Mouse (Mus musculus): ENCODE measurements around the gene Rgsl1.

Rgsl1 gene

DNA sequence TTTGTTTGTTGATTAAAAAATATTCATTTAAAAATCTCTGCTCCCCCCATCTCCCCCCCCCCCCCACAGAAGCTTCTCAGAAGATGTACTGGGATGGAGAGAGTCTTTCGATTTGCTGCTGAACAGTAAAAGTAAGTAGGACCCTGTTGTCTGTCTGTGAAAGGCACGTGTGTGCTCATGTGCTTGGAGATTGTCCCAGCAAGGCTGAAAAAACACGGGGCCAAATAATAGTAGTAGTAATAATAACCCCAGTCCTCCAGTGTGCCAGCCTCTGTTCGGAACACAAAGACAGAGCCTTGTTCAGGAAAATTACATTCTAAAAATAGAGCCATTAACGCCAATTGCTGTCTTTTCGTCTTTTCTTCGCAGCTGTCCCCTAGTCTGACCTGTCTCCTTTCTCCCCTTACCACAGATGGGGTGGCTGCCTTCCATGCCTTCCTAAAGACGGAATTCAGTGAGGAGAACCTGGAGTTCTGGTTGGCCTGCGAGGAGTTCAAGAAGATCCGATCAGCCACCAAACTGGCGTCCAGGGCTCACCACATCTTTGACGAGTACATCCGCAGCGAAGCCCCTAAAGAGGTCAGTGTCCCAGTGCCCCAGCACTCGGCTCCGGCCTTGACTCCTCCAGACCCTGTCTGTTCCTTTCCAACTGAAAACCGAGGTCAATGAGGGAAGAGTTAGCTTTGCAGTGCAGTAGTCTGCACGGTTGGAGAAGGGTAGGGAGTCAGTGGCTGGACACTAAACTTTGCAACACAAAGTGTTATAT is 102.2 kb downstream of the Rgsl1 start:
- in situ Hi-C loops (cut with MboI, MseI), result loop anchor here (5.0 kb wide), 1 partner anchor 64 kb away; no protein-coding TSS in a partner anchor

DNA sequence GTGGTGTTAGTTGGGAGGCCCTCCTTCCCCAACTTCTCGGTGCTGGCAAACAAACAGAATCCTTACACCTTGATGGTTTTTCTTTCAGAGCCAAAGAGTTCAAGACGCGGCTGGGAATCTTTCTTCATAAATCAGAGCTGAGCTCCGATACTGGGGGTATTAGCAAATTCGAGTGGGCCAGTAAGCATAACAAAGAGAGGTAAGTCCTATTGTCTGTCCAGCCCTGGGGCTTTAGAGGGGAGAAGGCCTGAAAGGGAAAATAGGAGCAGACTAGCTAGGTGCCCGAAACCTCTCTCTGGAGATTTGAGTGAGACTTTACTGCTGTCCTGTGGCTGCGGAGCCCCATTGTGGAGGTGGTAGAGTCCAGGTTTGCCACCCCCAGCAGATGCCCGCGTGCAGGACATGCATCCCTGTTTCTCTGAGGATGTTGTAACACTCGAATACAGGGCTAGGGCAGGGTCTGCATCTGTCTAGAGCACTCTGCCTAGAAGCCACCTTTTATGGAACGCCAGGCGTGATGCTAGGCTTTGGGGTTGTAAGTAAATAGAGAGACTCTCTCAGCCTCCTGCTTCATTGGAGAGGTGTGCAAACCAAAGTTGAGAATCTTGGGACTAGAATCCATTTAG is 103.1 kb downstream of the Rgsl1 start:
- in situ Hi-C loops (cut with MboI, MseI), result loop anchor here (5.0 kb wide), 1 partner anchor 64 kb away; no protein-coding TSS in a partner anchor

GRCm38 (mm10) chr1:153740145-153740544 is 103.8 kb downstream of the Rgsl1 start, which contains the start of gene Rgs16:
Gene Rgs16, plus strand, starts transcription at chr1:153740349.
- in situ Hi-C loops (cut with MboI, MseI), result loop anchor here (5.0 kb wide), 1 partner anchor 63 kb away; no protein-coding TSS in a partner anchor

DNA sequence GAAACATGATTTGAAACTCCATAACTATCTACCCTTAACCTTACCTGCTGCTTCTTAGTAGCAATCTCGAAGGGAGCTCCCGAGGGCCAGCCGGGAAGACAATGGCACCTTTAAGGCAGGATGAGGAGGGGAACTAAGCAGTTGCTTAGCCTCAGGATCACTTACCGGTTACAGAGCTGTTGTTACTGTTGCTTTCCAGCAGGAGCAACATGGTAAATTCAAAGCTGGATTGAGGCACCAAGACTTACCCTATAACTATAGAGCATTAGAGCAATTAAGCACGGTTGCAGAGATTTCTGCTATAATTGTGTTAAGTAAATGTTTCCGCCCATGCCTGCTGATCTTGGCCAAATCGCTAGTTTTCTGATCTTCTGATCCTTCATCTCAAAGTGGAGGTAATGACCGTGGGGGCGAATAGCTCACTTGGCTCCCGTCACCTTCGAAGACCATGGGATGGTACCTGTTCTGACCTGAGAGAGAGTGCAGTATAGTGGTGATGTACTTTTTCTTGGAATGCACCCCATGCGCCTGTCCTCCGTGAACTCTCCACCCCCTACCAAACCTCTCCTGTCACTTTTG is 104.4 kb downstream of the Rgsl1 start:
- in situ Hi-C loops (cut with MboI, MseI), result loop anchor here (5.0 kb wide), 1 partner anchor 62 kb away; no protein-coding TSS in a partner anchor

- in situ Hi-C loops (cut with MboI, MseI), result no loop called here
These were observed 106.5 kb downstream of the Rgsl1 start for GRCm38 (mm10) chr1:153737101-153738085.

DNA sequence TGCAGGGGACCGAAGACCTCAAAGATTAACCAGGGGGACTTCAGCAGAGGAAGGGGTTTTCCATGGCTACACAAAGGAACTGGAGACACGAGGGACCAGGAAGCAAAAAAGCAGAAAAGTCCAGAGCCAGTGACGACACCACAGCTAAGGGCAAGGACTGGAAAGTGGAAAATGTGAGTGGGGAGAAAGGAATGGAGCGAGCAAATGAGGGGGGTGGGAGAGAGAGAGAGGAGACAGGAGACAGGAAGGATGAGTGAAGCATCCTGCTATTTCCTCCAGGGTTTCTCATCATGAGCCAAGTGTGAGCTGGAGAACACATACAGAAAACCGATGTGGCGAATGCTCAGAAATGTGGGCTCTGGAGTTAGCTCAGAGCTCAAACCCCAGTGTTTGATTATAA is 107.8 kb downstream of the Rgsl1 start:
- in situ Hi-C loops (cut with MboI, MseI), result no loop called here

- in situ Hi-C loops (cut with MboI, MseI), result no loop called here
These were observed 109.1 kb downstream of the Rgsl1 start for GRCm38 (mm10) chr1:153734866-153735265.

DNA sequence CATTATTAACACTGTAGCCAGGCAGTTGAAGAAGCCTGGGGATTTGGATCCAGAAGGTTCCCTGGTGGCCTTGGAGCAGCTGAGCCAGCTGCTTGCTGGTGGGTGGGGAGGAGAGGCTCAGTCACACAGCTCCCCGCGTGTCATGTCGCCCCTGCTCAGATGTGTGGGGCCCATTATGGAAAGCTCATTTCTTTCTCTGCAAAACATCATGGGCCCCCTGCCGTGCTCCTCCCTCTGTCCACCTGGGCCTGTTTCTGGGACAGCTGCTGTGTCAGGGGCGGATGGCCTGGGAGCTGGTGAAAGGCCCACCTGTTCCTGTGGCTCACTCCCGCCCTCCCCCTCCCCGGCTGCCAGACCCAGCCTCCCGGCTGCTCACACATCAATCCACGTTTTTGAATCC is 110.8 kb downstream of the Rgsl1 start:
- in situ Hi-C loops (cut with MboI, MseI), result no loop called here

DNA sequence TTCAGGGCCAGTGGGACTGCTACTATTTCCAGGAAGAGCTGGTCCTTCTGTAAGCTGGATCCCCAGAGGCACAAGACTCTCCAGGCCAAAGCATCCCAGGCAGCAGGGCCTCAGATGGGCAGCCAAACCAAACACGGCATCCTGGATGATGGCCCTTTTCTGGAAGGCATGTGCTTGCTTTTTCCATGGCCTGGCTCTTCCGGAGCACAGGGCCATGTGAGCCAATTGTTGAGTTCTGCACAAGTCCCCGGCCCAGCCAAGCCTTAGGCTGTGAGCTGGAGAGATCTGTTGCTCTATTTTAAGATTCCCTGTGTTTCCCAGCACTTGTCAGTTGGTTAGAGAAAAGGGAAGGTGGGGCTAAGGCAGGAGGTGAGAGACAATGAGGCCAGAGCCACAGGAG is 113.3 kb downstream of the Rgsl1 start:
- in situ Hi-C loops (cut with MboI, MseI), result no loop called here

- in situ Hi-C loops (cut with MboI, MseI), result no loop called here
These were observed 114.1 kb downstream of the Rgsl1 start for GRCm38 (mm10) chr1:153729806-153730205.

Measured in T-helper 1 cell (primary cell).